Mouse (Mus musculus): ENCODE measurements around the gene Adarb1. TPM values are rescaled to one million over a fixed set of nuclear protein-coding genes. Genes with fewer than 3 reads are reported as not detected.

The Adarb1 gene
- polyA plus RNA-seq, 1 experiment from 2014 or later: 10.7 TPM

GRCm38 (mm10) chr10:77247048-77247447 lies 171.0 kb downstream of the Adarb1 start:
- Histone ChIP-seq H3K9me3 (no peaks in the 10 kb centered on the region), H3K27ac (replicated peaks) (no peak overlapping the region)
- 74% methylated on average over 5 of the region's 5 CpGs for WGBS

GRCm38 (mm10) chr10:77244777-77245176 lies 173.3 kb downstream of the Adarb1 start:
- no peaks in the 10 kb centered on the region for H3K27me3 ChIP-seq (replicated peaks)
- H3K36me3 ChIP-seq: no peaks in the 10 kb centered on the region
- no peaks in the 10 kb centered on the region for H3K9me3 ChIP-seq
- no peak for ATAC-seq (ENCODE audit: extremely low read depth, insufficient number of reproducible peaks, low FRiP score, low TSS enrichment)
- peaks cover 28% of the 10 kb centered on the region for H3K4me1 ChIP-seq
- H3K4me2 ChIP-seq: no peak overlapping the region
- no peak overlapping the region for H3K27ac ChIP-seq (replicated peaks)
- H3K9ac ChIP-seq: no peak overlapping the region
- no peak overlapping the region for H3K4me3 ChIP-seq
- WGBS: 86% methylated on average over 6 of the region's 6 CpGs

More at GRCm38 (mm10) chr10:77247048-77247447, 171.0 kb downstream of the Adarb1 start:
- H3K4me3 ChIP-seq: no peak overlapping the region
- no peaks in the 10 kb centered on the region for H3K36me3 ChIP-seq
- H3K9ac ChIP-seq: no peak overlapping the region
- no peaks in the 10 kb centered on the region for H3K27me3 ChIP-seq (replicated peaks)
- peaks cover 43% of the 10 kb centered on the region for H3K4me1 ChIP-seq
- no peak overlapping the region for H3K4me2 ChIP-seq
- ATAC-seq (ENCODE audit: extremely low read depth, insufficient number of reproducible peaks, low FRiP score, low TSS enrichment): no peak

- Histone ChIP-seq H3K27ac (replicated peaks) (no peak overlapping the region), H3K9ac (no peak overlapping the region), H3K4me3 (no peak overlapping the region), H3K9me3 (no peaks in the 10 kb centered on the region), H3K27me3 (replicated peaks) (no peaks in the 10 kb centered on the region), H3K4me1 (peaks cover 28% of the 10 kb centered on the region), H3K4me2 (no peak overlapping the region), H3K36me3 (no peaks in the 10 kb centered on the region)
- ATAC-seq (ENCODE audit: extremely low read depth, insufficient number of reproducible peaks, low FRiP score, low TSS enrichment): no peak
- WGBS: 73% methylated on average over 11 of the region's 11 CpGs
These were observed 174.4 kb downstream of the Adarb1 start for GRCm38 (mm10) chr10:77243572-77244161.

- Histone ChIP-seq H3K27ac (replicated peaks) (no peak overlapping the region), H3K4me1 (peaks cover 29% of the 10 kb centered on the region), H3K4me2 (no peak overlapping the region), H3K9ac (no peak overlapping the region), H3K27me3 (replicated peaks) (no peaks in the 10 kb centered on the region), H3K36me3 (no peaks in the 10 kb centered on the region), H3K4me3 (no peak overlapping the region), H3K9me3 (no peaks in the 10 kb centered on the region)
- no peak for ATAC-seq (ENCODE audit: extremely low read depth, insufficient number of reproducible peaks, low FRiP score, low TSS enrichment)
- 74% methylated on average over 14 of the region's 14 CpGs for WGBS
These were observed 175.2 kb downstream of the Adarb1 start for GRCm38 (mm10) chr10:77242871-77243270.

- peaks cover 29% of the 10 kb centered on the region for H3K4me1 ChIP-seq
- H3K27me3 ChIP-seq (replicated peaks): no peaks in the 10 kb centered on the region
- no peaks in the 10 kb centered on the region for H3K9me3 ChIP-seq
- no peaks in the 10 kb centered on the region for H3K36me3 ChIP-seq
- no peak overlapping the region for H3K9ac ChIP-seq
- H3K27ac ChIP-seq (replicated peaks): no peak overlapping the region
- no peak overlapping the region for H3K4me2 ChIP-seq
- ATAC-seq (ENCODE audit: extremely low read depth, insufficient number of reproducible peaks, low FRiP score, low TSS enrichment): no peak
- H3K4me3 ChIP-seq: no peak overlapping the region
- whole genome bisulfite sequencing: 65% methylated on average over 3 of the region's 3 CpGs
These were observed 175.7 kb downstream of the Adarb1 start for GRCm38 (mm10) chr10:77242396-77242795.

- Histone ChIP-seq H3K4me2 (no peak overlapping the region), H3K4me3 (no peak overlapping the region), H3K27ac (replicated peaks) (0 out of 2 replicates have a peak overlapping the region, but pooled peaks have one; percentile 5), H3K36me3 (no peaks in the 10 kb centered on the region), H3K9ac (no peak overlapping the region), H3K27me3 (replicated peaks) (no peaks in the 10 kb centered on the region), H3K4me1 (peaks cover 27% of the 10 kb centered on the region), H3K9me3 (no peaks in the 10 kb centered on the region)
- WGBS: 66% methylated on average over 8 of the region's 8 CpGs
- ATAC-seq (ENCODE audit: extremely low read depth, insufficient number of reproducible peaks, low FRiP score, low TSS enrichment): no peak
These were observed 177.3 kb downstream of the Adarb1 start for GRCm38 (mm10) chr10:77240764-77241163.

Other genes starting within 250 kb of the Adarb1 start
- gene Pofut2, start 159.1 kb downstream of the Adarb1 start, polyA plus RNA-seq (2015; fragmentation: Nextera tagmentation; extraction: Ambion mirVana): 120 and 122 TPM in 2 replicates
- 23.9 and 24.0 TPM in 2 replicates for gene Fam207a, start 97.5 kb upstream of the Adarb1 start, polyA plus RNA-seq (2015; fragmentation: Nextera tagmentation; extraction: Ambion mirVana)
- gene Itgb2, start 112.0 kb upstream of the Adarb1 start, polyA plus RNA-seq (2015; fragmentation: Nextera tagmentation; extraction: Ambion mirVana): 1.5 and 1.6 TPM in 2 replicates
- 103 and 110 TPM in 2 replicates for gene Pttg1ip, start 163.4 kb upstream of the Adarb1 start, polyA plus RNA-seq (2015; fragmentation: Nextera tagmentation; extraction: Ambion mirVana)
- gene Sumo3, start 187.8 kb upstream of the Adarb1 start, polyA plus RNA-seq (2015; fragmentation: Nextera tagmentation; extraction: Ambion mirVana): 171 and 186 TPM in 2 replicates
- gene Gm49325, start 187.9 kb upstream of the Adarb1 start, polyA plus RNA-seq (2015; fragmentation: Nextera tagmentation; extraction: Ambion mirVana): 2.8 TPM in 1 of 2 replicates, not detected in the other
- 78.6 and 81.9 TPM in 2 replicates for gene Ube2g2, start 204.0 kb upstream of the Adarb1 start, polyA plus RNA-seq (2015; fragmentation: Nextera tagmentation; extraction: Ambion mirVana)